Mouse (Mus musculus) ES-E14 (cell line): ENCODE results near the gene Cars.

ENCODE experiments used
- MAFK ChIP-seq: IDR thresholded peaks from 2 replicates; pipeline ENCODE4 v1.6.1; 2014; ENCODE audit warnings: mild to moderate bottlenecking, low read depth, low read length, inconsistent platforms; ENCODE audit not compliant: insufficient read depth
- ZNF384 ChIP-seq: IDR thresholded peaks from 2 replicates; pipeline ENCODE4 v1.6.1; 2012; ENCODE audit warnings: low read depth, low read length, inconsistent platforms

DNA sequence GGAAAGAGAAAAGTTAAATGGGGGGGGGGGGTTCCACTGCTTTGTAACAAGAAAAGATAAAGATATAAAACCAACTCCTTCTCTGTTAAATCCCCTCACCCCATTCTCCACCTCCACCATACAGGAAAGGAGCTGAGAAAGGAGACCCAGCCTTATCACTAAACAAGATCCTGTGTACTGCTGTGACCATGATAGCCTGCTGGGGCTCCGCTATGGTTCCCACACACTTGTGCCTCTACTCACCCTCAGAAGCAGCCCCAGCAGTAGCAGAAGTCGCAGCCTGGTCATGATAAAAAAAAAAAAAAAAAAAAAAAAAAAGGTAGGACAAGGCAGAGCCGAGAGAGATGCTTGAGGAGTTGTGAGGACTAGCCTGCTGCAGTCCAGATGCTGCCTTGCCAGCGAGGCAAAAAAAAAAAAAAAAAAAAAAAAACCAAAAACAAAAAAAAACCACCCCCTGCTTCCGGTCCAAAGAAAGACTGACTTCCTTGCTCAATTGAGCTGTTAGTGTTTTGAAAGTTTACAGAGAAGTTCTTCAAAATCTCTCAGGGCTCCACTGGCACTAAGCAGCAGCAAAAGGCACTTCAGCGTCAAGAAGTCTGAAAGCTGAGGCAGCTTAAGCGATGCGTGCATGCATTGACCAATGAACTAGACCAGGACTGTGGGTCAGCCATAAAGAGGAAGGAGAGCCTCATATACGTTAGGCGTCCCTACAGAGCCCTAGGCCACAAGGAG is 27.8 kb upstream of the Cars start:
- TF ChIP-seq ZNF384 = peak; percentile 73
- TF ChIP-seq MAFK = no peak
